Mouse (Mus musculus) stomach, embryonic 16.5 days (tissue): Measurements from ENCODE around the gene Pwwp2b. TPM values are rescaled to one million over a fixed set of nuclear protein-coding genes. Genes with fewer than 3 reads are reported as not detected.
A peak's percentile ranks its signal among the peaks of the same experiment; 100 is the strongest.

Experiments
- ATAC-seq: fragments of 200-750 bp; cut with Nextera tagmentation; 2 replicates; pipeline ENCODE4 v1.8.0; 2017; ENCODE audit warnings: moderate number of reproducible peaks, moderate TSS enrichment; ENCODE audit not compliant: insufficient read depth, low FRiP score
- H3K27ac ChIP-seq: fragments of 300-500 bp; sonication (generic); 2 replicates; pipeline ENCODE4 v1.5.1; 2014; ENCODE audit warnings: low read length
- H3K27me3 ChIP-seq: fragments of 300-500 bp; sonication (generic); 2 replicates; pipeline ENCODE4 v1.6.1; 2014; ENCODE audit warnings: low read length, control low read depth, mixed read lengths; ENCODE audit not compliant: control insufficient read depth, insufficient read depth
- H3K36me3 ChIP-seq: fragments of 300-500 bp; sonication (generic); 2 replicates; pipeline ENCODE4 v1.6.1; 2014; ENCODE audit warnings: low read length; ENCODE audit not compliant: control insufficient read depth, insufficient read depth
- H3K4me1 ChIP-seq: fragments of 300-500 bp; sonication (generic); 2 replicates; pipeline ENCODE4 v1.6.1; 2014; ENCODE audit warnings: low read length, control low read depth, mixed read lengths; ENCODE audit not compliant: control insufficient read depth, insufficient read depth
- H3K4me2 ChIP-seq: fragments of 300-500 bp; sonication (generic); 2 replicates; pipeline ENCODE4 v1.6.1; 2014; ENCODE audit warnings: low read depth, low read length, mixed read lengths
- H3K4me3 ChIP-seq: fragments of 300-500 bp; sonication (generic); replicated peaks from 2 replicates; pipeline ENCODE4 v1.5.1; 2014; ENCODE audit warnings: mild to moderate bottlenecking, low read length
- H3K9ac ChIP-seq: fragments of 300-500 bp; sonication (generic); 2 replicates; pipeline ENCODE4 v1.6.1; 2014; ENCODE audit warnings: low read length
- H3K9me3 ChIP-seq: fragments of 300-500 bp; sonication (generic); replicated peaks from 2 replicates; pipeline ENCODE4 v1.6.1; 2016; ENCODE audit warnings: low read length, control low read depth; ENCODE audit not compliant: control insufficient read depth
- WGBS: fragments of 180-500 bp; shearing (Covaris S2); extraction: QIAGEN DNeasy Blood & Tissue Kit; methylation state at CpG from one replicate; pipeline ENCODE4 v1.1.7; 2014; 5-methylcytosine and 5-hydroxymethylcytosine counted together
- polyA plus RNA-seq: library from polyadenylated mRNA; unstranded; fragments of >200 nt; fragmentation: Nextera tagmentation; extraction: Ambion mirVana; gene quantifications from 2 replicates; pipeline ENCODE4 v1.2.1, GENCODE M21; 2015

Gene Pwwp2b
- polyA plus RNA-seq, 1 experiment from 2014 or later, result 16.3 TPM

- Histone ChIP-seq H3K4me1 (peaks cover 25% of the 10 kb centered on the region), H3K9me3 (0 out of 2 replicates have a peak, but pooled peaks cover 4% of the 10 kb centered on the region), H3K4me2 (no peak overlapping the region), H3K4me3 (no peak overlapping the region), H3K9ac (no peak overlapping the region), H3K27ac (no peak overlapping the region), H3K36me3 (0 out of 2 replicates have a peak, but pooled peaks cover 4% of the 10 kb centered on the region), H3K27me3 (no peaks in the 10 kb centered on the region)
- 55% methylated on average over 6 of the region's 6 CpGs for WGBS
- no peak for ATAC-seq
Measured at GRCm38 (mm10) chr7:139265634-139266033, 17.4 kb downstream of the Pwwp2b start.

GRCm38 (mm10) chr7:139266431-139266830, 18.1 kb downstream of the Pwwp2b start:
- peak; percentile 57 for ATAC-seq
- no peaks in the 10 kb centered on the region for H3K36me3 ChIP-seq
- H3K27ac ChIP-seq, result no peak overlapping the region; the same call in 1 of the 2 replicates

GRCm38 (mm10) chr7:139266886-139267870, 18.9 kb downstream of the Pwwp2b start:
- H3K4me2 ChIP-seq, result no peak overlapping the region
- no peak for ATAC-seq
- no peaks in the 10 kb centered on the region for H3K27me3 ChIP-seq
- H3K9ac ChIP-seq, result 0 out of 2 replicates have a peak overlapping the region, but pooled peaks have one; percentile 13
- H3K36me3 ChIP-seq, result no peaks in the 10 kb centered on the region
- H3K4me1 ChIP-seq, result peaks cover 33% of the 10 kb centered on the region
- no peak overlapping the region for H3K4me3 ChIP-seq
- no peak overlapping the region; the same call in 1 of the 2 replicates for H3K27ac ChIP-seq
- no peaks in the 10 kb centered on the region for H3K9me3 ChIP-seq
- 69% methylated on average over 8 of the region's 8 CpGs for WGBS

More at GRCm38 (mm10) chr7:139266431-139266830, 18.1 kb downstream of the Pwwp2b start:
- H3K4me1 ChIP-seq, result peaks cover 26% of the 10 kb centered on the region
- 68% methylated on average over 6 of the region's 6 CpGs for WGBS
- no peak overlapping the region for H3K4me2 ChIP-seq
- H3K9ac ChIP-seq, result no peak overlapping the region
- no peak overlapping the region for H3K4me3 ChIP-seq
- no peaks in the 10 kb centered on the region for H3K27me3 ChIP-seq
- H3K9me3 ChIP-seq, result no peaks in the 10 kb centered on the region

GRCm38 (mm10) chr7:139270738-139271137, 22.5 kb downstream of the Pwwp2b start:
- H3K9me3 ChIP-seq, result no peaks in the 10 kb centered on the region
- no peak for ATAC-seq
- 87% methylated on average over 1 of the region's 1 CpGs for WGBS
- no peak overlapping the region for H3K27ac ChIP-seq
- H3K36me3 ChIP-seq, result no peaks in the 10 kb centered on the region
- H3K4me3 ChIP-seq, result no peak overlapping the region
- H3K9ac ChIP-seq, result no peak overlapping the region
- H3K4me2 ChIP-seq, result no peak overlapping the region
- H3K4me1 ChIP-seq, result peaks cover 36% of the 10 kb centered on the region
- no peaks in the 10 kb centered on the region for H3K27me3 ChIP-seq

GRCm38 (mm10) chr7:139271871-139272270, 23.6 kb downstream of the Pwwp2b start:
- whole genome bisulfite sequencing, result 50% methylated on average over 5 of the region's 5 CpGs
- ATAC-seq, result no peak
- H3K4me2 ChIP-seq, result no peak overlapping the region
- H3K9me3 ChIP-seq, result no peaks in the 10 kb centered on the region
- no peak overlapping the region for H3K4me3 ChIP-seq
- peak overlapping the region; percentile 36; the same call in 1 of the 2 replicates for H3K27ac ChIP-seq
- H3K9ac ChIP-seq, result no peak overlapping the region
- H3K4me1 ChIP-seq, result peaks cover 35% of the 10 kb centered on the region
- H3K36me3 ChIP-seq, result no peaks in the 10 kb centered on the region
- no peaks in the 10 kb centered on the region for H3K27me3 ChIP-seq

GRCm38 (mm10) chr7:139272639-139273396, 24.5 kb downstream of the Pwwp2b start:
- peak; percentile 53 for ATAC-seq
- no peak overlapping the region for H3K4me3 ChIP-seq
- H3K27me3 ChIP-seq, result no peaks in the 10 kb centered on the region
- no peaks in the 10 kb centered on the region for H3K9me3 ChIP-seq
- H3K36me3 ChIP-seq, result no peaks in the 10 kb centered on the region
- H3K27ac ChIP-seq, result peak overlapping the region; percentile 80
- 0 out of 2 replicates have a peak overlapping the region, but pooled peaks have one; percentile 25 for H3K9ac ChIP-seq
- peaks cover 29% of the 10 kb centered on the region for H3K4me1 ChIP-seq
- 16% methylated on average over 1 of the region's 1 CpGs for WGBS
- no peak overlapping the region for H3K4me2 ChIP-seq

- WGBS, result 21% methylated on average over 2 of the region's 2 CpGs
- H3K4me2 ChIP-seq, result no peak overlapping the region
- ATAC-seq, result peak; percentile 81
Measured at GRCm38 (mm10) chr7:139273397-139273719, 25.1 kb downstream of the Pwwp2b start.

GRCm38 (mm10) chr7:139275586-139275985, 27.3 kb downstream of the Pwwp2b start:
- no peak overlapping the region for H3K9ac ChIP-seq
- H3K4me2 ChIP-seq, result no peak overlapping the region
- no peak overlapping the region for H3K27ac ChIP-seq
- H3K36me3 ChIP-seq, result no peaks in the 10 kb centered on the region
- 52% methylated on average over 10 of the region's 10 CpGs for WGBS
- no peak overlapping the region for H3K4me3 ChIP-seq
- ATAC-seq, result no peak
- no peaks in the 10 kb centered on the region for H3K27me3 ChIP-seq
- no peaks in the 10 kb centered on the region for H3K9me3 ChIP-seq
- peaks cover 38% of the 10 kb centered on the region for H3K4me1 ChIP-seq

More at GRCm38 (mm10) chr7:139273397-139273719, 25.1 kb downstream of the Pwwp2b start:
- Histone ChIP-seq H3K4me1 (peaks cover 29% of the 10 kb centered on the region), H3K27me3 (no peaks in the 10 kb centered on the region), H3K27ac (peak overlapping the region; percentile 80), H3K4me3 (no peak overlapping the region), H3K9ac (no peak overlapping the region), H3K36me3 (no peaks in the 10 kb centered on the region), H3K9me3 (no peaks in the 10 kb centered on the region)

GRCm38 (mm10) chr7:139276150-139276549, 27.9 kb downstream of the Pwwp2b start:
- Histone ChIP-seq H3K27me3 (no peaks in the 10 kb centered on the region), H3K4me2 (no peak overlapping the region), H3K27ac (no peak overlapping the region), H3K36me3 (no peaks in the 10 kb centered on the region), H3K4me1 (peaks cover 44% of the 10 kb centered on the region), H3K9ac (no peak overlapping the region), H3K4me3 (no peak overlapping the region), H3K9me3 (no peaks in the 10 kb centered on the region)
- 88% methylated on average over 10 of the region's 10 CpGs for WGBS
- no peak for ATAC-seq
